Mouse (Mus musculus) frontal cortex, postnatal 25 days (tissue): ENCODE measurements around the gene Slc6a18.
A peak's percentile ranks its signal among the peaks of the same experiment; 100 is the strongest.

Experiments used
- DNase-seq, 2 experiments: peaks; one replicate each; pipeline ENCODE4 v3.0.0; 2022; ENCODE audit warnings: low spot score in 2 of 2

The Slc6a18 gene

DNA sequence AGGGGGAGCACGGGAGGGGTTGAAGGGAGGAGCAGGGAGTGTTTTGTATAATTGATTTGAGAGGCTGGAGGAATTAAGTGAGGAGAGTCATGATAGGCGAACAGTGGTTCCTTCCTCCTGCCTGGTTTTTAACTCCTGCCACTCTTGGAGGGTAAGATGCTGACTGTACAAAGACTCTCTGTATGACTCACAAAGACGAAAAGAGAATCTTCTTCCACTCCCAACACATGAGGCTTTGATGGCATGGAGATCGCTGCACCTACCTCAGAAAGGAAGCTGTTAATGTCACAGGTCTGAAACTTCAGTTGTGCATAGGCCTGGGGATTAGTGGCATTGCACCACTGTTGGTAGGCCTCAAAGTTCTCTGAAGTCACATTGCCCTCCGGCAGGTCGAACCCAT lies 7.7 kb upstream of the Slc6a18 start:
- DNase-seq: no peak

DNA sequence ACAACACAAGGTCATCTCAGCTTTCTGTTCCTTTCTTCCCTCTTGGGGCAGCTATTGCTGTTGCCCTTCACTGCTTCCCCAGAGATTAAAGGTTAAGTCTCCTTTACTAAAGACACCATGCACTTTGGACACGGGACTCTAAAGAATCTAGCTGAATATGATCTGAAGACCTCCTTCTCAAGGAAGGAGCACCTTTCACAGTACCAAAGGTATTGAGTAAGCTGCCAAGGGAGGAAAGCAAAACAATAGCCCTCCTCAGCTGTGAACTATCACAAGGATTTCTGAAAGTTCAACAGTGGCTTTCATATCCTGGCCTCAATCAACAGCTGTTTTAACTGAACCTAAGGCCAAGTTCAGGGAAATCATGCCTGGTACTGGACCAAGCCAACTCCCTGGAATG lies 6.6 kb upstream of the Slc6a18 start:
- no peak for DNase-seq

- no peak for DNase-seq
These were observed 5.9 kb upstream of the Slc6a18 start for GRCm38 (mm10) chr13:73683682-73684081.

- no peak for DNase-seq
These were observed 4.4 kb upstream of the Slc6a18 start for GRCm38 (mm10) chr13:73682226-73682625.

DNA sequence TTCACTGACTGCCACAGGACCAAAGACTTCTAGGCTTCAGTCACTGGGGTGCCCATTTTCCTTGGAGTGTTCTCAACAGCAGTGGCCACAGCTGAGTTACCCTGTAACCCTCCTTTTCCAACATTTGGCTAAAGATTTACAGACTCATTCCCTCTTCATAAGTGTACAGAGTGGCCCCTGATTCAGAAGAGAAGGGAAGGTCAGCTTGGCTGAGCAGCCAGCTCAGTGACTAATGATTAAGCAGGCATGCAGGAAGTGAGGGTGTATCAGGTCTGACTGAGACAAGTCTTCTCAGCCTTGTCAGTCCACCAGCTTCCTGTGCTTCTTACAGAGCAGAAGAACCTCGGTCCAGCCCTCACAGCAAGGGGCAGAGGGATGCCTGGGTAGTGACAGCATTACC lies 2.6 kb upstream of the Slc6a18 start:
- no peak for DNase-seq

- DNase-seq: no peak
These were observed 1.5 kb upstream of the Slc6a18 start for GRCm38 (mm10) chr13:73679311-73679710.

- no peak for DNase-seq
These were observed 2.7 kb downstream of the Slc6a18 start for GRCm38 (mm10) chr13:73675161-73675560.

DNA sequence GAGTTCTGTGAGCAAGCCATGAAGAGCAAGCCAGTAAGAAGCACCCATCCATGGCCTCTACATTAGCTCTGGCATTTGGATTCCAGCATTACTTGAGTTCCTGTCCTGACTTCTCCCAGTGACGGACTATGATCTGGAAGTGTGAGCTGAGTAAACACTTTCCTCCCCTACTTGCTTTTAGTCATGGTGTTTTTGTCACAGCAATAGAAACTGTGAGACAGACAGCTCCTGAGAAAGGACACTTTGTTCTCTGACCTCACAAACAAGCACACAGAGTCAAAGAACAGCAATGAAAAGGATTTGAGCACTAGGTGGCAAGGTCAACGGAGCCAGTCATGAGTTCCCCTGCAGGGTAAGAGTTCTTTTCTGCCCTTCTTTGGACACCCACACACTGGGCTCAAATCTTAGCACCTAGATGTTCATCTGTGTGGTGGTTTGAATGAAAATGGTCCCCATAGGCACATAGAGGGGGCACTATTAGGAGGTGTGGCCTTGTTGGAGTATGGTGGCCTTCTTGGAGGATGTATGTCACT lies 17.6 kb downstream of the Slc6a18 start:
- DNase-seq: no peak

DNA sequence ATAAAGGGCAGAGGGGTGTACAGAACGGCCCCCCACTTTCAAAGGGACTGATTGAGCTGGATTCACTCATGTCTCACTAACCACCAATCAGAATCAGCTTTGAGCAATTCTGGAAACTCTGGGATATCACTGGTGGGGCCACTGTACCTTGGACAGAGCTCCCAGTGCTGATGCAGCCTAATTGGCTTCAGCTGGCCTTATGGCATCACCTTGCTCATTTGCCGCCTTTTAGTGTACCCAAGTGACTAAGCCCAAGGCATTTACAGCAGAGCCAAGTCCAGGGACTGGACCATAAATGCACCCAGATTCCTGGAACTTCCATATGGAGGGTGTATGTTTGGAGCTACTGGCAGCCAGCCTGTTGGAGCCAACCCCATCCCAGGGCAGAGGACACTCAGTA lies 18.9 kb downstream of the Slc6a18 start:
- no peak for DNase-seq

GRCm38 (mm10) chr13:73654976-73655375 lies 22.8 kb downstream of the Slc6a18 start:
- DNase-seq: no peak

- no peak for DNase-seq
These were observed 24.6 kb downstream of the Slc6a18 start for GRCm38 (mm10) chr13:73653266-73653665.

DNA sequence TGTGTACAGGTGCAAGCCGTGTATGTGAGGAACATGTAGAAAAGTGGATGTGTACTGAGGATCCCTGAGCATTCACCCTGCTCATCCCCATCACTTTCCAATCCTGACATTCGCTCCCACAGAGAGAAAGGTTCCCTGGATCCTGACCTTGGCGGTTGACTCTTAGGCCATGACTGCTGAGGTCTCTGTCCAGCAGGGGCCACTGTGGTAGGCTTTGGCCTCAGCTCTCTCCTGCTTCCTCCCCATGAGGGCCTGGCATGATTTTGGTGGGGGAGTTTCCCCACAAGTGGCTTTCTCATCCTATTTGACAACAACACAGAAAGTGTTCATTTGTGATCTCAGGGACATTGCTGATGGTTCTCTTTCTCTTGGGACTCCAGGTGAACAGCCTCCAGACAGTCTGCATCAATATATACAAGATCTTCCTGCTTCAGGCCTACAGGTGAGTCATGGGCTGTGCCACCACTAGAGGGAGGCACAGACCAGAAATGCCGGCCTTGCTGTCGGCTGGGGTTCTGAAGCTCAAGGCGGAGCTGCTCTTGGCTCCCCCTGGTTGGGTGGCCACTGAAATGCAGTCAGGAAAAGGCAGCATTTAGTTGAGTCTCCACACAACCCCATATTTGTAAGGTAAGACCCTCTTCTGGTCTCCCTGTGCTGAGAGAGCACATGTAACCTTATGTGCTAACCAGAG lies 31.3 kb downstream of the Slc6a18 start:
- peak; percentile 35 to 43 for DNase-seq

DNA sequence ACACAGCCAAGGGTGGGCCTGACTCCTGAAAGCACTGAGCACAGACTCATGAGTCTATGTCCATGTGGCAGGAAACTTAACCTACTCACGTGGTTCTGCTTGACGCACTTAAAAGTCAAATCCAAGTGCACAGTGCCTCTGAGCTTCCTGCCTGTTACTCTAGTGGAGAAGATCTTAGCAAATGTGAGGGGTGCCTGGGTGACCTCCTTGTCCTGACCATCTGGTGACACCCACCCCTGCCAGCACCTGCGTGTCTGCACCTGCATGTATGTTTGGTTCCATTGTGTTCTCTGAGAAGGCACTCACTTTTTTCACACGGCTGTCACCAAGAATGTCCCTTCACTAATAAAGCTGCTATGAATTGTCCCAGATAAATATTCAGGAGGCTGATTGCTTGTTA lies 36.5 kb downstream of the Slc6a18 start:
- no peak for DNase-seq

GRCm38 (mm10) chr13:73637826-73638225 lies 40.0 kb downstream of the Slc6a18 start:
- no peak for DNase-seq

DNA sequence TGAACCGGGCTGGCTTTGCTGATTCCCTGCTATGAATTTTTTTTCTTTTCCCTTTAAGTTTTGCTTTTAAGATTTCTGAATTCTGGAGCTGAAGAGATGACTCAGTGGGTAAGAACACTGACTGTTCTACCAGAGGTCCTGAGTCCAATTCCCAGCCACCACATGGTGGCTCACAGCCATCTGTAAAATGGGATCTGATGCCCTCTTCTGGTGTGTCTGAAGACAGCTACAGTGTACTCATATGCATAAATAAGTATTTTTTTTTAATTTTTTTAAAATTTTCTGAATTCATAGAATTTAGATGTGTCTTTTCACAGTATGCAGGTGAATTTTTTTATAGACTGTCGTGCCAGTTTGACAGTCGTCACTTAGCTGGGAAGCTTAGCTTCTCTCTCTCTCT lies 46.0 kb downstream of the Slc6a18 start:
- DNase-seq: no peak

GRCm38 (mm10) chr13:73628586-73629113 lies 49.2 kb downstream of the Slc6a18 start:
- no peak for DNase-seq

- DNase-seq: peak in 1 of 2 experiments; percentile 28
These were observed 50.9 kb downstream of the Slc6a18 start, which contains the start of gene Tert for GRCm38 (mm10) chr13:73626745-73627549. Gene Tert, plus strand, starts transcription at chr13:73626911.

DNA sequence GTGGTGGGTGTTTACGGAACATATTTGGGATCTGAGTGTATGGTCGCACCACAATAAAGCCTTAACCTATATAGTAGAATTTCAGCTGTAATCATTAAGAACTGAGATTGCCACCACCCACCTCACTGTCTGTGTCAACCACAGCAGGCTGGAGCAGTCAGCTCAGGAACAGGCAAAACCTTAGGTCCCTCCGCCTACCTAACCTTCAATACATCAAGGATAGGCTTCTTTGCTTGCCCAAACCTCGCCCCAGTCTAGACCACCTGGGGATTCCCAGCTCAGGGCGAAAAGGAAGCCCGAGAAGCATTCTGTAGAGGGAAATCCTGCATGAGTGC lies 51.4 kb downstream of the Slc6a18 start:
- no peak for DNase-seq

DNA sequence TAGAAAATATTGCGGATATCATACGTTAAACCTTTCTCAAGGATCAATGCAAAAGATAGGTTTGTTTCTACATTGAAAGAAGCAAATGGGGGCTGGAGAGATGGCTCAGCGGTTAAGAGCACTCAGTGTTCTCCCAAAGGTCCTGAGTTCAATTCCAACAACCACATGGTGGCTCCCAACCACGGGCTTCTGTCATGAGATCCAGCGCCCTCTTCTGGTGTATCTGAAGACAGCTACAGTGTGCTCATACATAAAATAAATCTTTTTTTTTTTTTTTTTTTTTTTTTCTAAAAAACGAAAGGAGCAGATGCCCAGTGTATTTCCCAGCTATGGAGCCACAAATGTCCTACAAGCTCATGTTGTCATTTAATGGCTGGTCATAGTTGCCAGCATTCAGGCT lies 57.2 kb downstream of the Slc6a18 start:
- no peak for DNase-seq

- no peak for DNase-seq
These were observed 59.4 kb downstream of the Slc6a18 start for GRCm38 (mm10) chr13:73618406-73618805.
